Mouse (Mus musculus) gastrocnemius, postnatal 25 days (tissue): ENCODE results near the gene Ncam2. TPM values are rescaled to one million over a fixed set of nuclear protein-coding genes. Genes with fewer than 3 reads are reported as not detected.

Source experiments
- DNase-seq: peaks from one replicate; pipeline ENCODE4 v3.0.0; 2022
- total RNA-seq, 2 experiments: library from RNA; stranded (reverse); gene quantifications; 1 replicate in 1 of 2; 2 replicates in 1 of 2; pipeline ENCODE4 v1.2.3; 2021

The Ncam2 gene
- total RNA-seq, 2 experiments from 2014 or later: 0.08 TPM; not detected in 1

- no peak for DNase-seq
Observed at GRCm38 (mm10) chr16:81656550-81656949, 456.1 kb downstream of the Ncam2 start.

- DNase-seq: no peak
Observed at GRCm38 (mm10) chr16:81673866-81674265, 473.4 kb downstream of the Ncam2 start.

GRCm38 (mm10) chr16:81675546-81675945 is 475.0 kb downstream of the Ncam2 start:
- DNase-seq: no peak
